In the genomic region with DNA sequence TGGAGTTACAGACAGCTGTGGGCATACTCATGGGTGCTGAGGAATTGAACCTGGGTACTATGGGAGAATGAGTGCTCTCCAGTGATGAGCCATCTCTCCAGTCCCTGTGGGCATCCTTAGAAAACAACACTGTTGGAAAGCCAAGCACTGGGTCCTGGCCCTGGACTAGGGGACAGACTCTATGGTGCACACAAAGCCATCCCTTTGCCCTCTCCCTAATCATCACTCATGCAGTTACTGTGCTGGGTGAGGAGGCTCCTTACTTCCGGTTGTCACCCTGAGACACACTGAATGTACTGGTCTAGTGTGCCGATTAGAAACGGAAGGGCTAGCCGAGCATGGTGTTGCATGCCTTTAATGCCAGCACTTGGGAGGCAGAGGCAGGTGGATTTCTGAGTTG, we compare ENCODE assay signal across 14 mouse cellular contexts. TPM values are rescaled to one million over a fixed set of nuclear protein-coding genes. Genes with fewer than 3 reads are reported as not detected.
"Had no signal": no experiment of that assay in that cellular context is flagged by ENCODE, and none has a peak within 500 bp of the region (broad histone marks: within the 10 kb centered on the region; RNA-seq: fewer than 3 reads in every experiment).

No protein-coding gene starts in this region.

RNA-seq across cellular contexts. Expression of a gene that starts 9.5 kb away (rescaled TPM):
- polyA plus RNA-seq: midbrain, embryonic 11.5 days; midbrain, embryonic 13.5 days; midbrain, embryonic 15.5 days; midbrain, postnatal 0 days; neural tube, embryonic 12.5 days; neural tube, embryonic 14.5 days had no signal

RNA-seq across cellular contexts. Expression of a gene that starts 44.7 kb away (rescaled TPM):
- polyA plus RNA-seq: liver, embryonic 14.5 days; liver, embryonic 16.5 days; lung, embryonic 15.5 days; midbrain, embryonic 13.5 days; midbrain, embryonic 15.5 days; neural tube, embryonic 12.5 days; neural tube, embryonic 14.5 days; spleen, adult 2 months; stomach, embryonic 15.5 days; stomach, postnatal 0 days; thymus, adult 2 months; urinary bladder, adult 2 months had no signal
